Mouse (Mus musculus): ENCODE data around the gene Ace2.

Ace2 gene

GRCm38 (mm10) chrX:164139032-164139431 is at the start of gene Ace2:
Gene Ace2, plus strand, starts transcription at chrX:164139332.
- no peak for DNase-seq (ENCODE audit: low spot score)

GRCm38 (mm10) chrX:164089916-164090315 is 49.2 kb upstream of the Ace2 start:
- DNase-seq (ENCODE audit: low spot score) = no peak

GRCm38 (mm10) chrX:164092300-164093169 is 46.6 kb upstream of the Ace2 start:
- DNase-seq (ENCODE audit: low spot score) = no peak

GRCm38 (mm10) chrX:164093435-164093834 is 45.7 kb upstream of the Ace2 start:
- no peak for DNase-seq (ENCODE audit: low spot score)

- no peak for DNase-seq (ENCODE audit: low spot score)
Observed at GRCm38 (mm10) chrX:164095838-164096237, 43.3 kb upstream of the Ace2 start.

- no peak for DNase-seq (ENCODE audit: low spot score)
Observed at GRCm38 (mm10) chrX:164101483-164101882, 37.6 kb upstream of the Ace2 start.

GRCm38 (mm10) chrX:164102198-164102597 is 36.9 kb upstream of the Ace2 start:
- no peak for DNase-seq (ENCODE audit: low spot score)

GRCm38 (mm10) chrX:164102656-164103055 is 36.5 kb upstream of the Ace2 start:
- DNase-seq (ENCODE audit: low spot score) = no peak

- no peak for DNase-seq (ENCODE audit: low spot score)
Observed at GRCm38 (mm10) chrX:164111146-164111545, 28.0 kb upstream of the Ace2 start.

GRCm38 (mm10) chrX:164113744-164114143 is 25.4 kb upstream of the Ace2 start:
- DNase-seq (ENCODE audit: low spot score) = no peak

- no peak for DNase-seq (ENCODE audit: low spot score)
Observed at GRCm38 (mm10) chrX:164123942-164124341, 15.2 kb upstream of the Ace2 start.

- DNase-seq (ENCODE audit: low spot score) = no peak
Observed at GRCm38 (mm10) chrX:164133531-164133930, 5.6 kb upstream of the Ace2 start.

GRCm38 (mm10) chrX:164135304-164135818 is 3.8 kb upstream of the Ace2 start:
- no peak for DNase-seq (ENCODE audit: low spot score)

- DNase-seq (ENCODE audit: low spot score) = no peak
Observed at GRCm38 (mm10) chrX:164145463-164146250, 6.5 kb downstream of the Ace2 start.

- DNase-seq (ENCODE audit: low spot score) = no peak
Observed at GRCm38 (mm10) chrX:164152703-164153102, 13.6 kb downstream of the Ace2 start.

- DNase-seq (ENCODE audit: low spot score) = no peak
Observed at GRCm38 (mm10) chrX:164153606-164154005, 14.5 kb downstream of the Ace2 start.

- DNase-seq (ENCODE audit: low spot score) = no peak
Observed at GRCm38 (mm10) chrX:164154594-164154993, 15.5 kb downstream of the Ace2 start.

- DNase-seq (ENCODE audit: low spot score) = no peak
Observed at GRCm38 (mm10) chrX:164164681-164165080, 25.5 kb downstream of the Ace2 start.

- no peak for DNase-seq (ENCODE audit: low spot score)
Observed at GRCm38 (mm10) chrX:164171034-164171433, 31.9 kb downstream of the Ace2 start.

- no peak for DNase-seq (ENCODE audit: low spot score)
Observed at GRCm38 (mm10) chrX:164173880-164174279, 34.7 kb downstream of the Ace2 start.

- DNase-seq (ENCODE audit: low spot score) = no peak
Observed at GRCm38 (mm10) chrX:164175311-164175710, 36.2 kb downstream of the Ace2 start.

GRCm38 (mm10) chrX:164175780-164176179 is 36.6 kb downstream of the Ace2 start:
- no peak for DNase-seq (ENCODE audit: low spot score)

- no peak for DNase-seq (ENCODE audit: low spot score)
Observed at GRCm38 (mm10) chrX:164178856-164179255, 39.7 kb downstream of the Ace2 start.

All from ovary, postnatal 14 days (tissue).